Mouse (Mus musculus): Measurements from ENCODE around the gene Jup. TPM values are rescaled to one million over a fixed set of nuclear protein-coding genes. Genes with fewer than 3 reads are reported as not detected.

Gene Jup
- polyA plus RNA-seq, 1 experiment = 9.4 TPM

DNA sequence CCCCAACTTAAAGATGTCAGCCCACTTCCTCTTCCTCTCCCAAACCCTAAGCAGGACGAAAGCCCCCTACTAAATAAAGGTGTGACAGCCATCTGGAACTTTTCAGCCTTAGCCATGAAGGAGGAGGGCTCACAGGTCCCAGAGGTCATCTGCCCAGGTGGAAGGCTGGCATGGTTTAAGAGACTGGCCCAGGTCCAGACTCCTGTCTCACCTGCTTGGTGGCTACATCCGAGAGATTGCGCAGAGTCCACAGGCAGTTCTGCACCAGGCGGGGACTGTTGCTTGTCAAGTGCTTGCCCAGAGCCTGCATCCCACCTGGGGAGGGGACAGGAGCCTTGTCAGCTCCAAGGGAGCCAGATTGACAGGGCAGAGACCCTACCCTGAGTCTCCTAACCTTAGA, 18.3 kb downstream of the Jup start:
- no peak for TF ChIP-seq FLI1 (IDR thresholded peaks at IDR 0.05; ENCODE audit: low read length)
- Histone ChIP-seq H3K9me3 (no peaks in the 10 kb centered on the region), H3K4me1 (peaks cover 10% of the 10 kb centered on the region), H3K27me3 (replicated peaks) (peaks cover 33% of the 10 kb centered on the region), H3K36me3 (replicated peaks; ENCODE audit: low read length) (peaks cover 6% of the 10 kb centered on the region), H3K4me3 (replicated peaks) (no peak overlapping the region)

DNA sequence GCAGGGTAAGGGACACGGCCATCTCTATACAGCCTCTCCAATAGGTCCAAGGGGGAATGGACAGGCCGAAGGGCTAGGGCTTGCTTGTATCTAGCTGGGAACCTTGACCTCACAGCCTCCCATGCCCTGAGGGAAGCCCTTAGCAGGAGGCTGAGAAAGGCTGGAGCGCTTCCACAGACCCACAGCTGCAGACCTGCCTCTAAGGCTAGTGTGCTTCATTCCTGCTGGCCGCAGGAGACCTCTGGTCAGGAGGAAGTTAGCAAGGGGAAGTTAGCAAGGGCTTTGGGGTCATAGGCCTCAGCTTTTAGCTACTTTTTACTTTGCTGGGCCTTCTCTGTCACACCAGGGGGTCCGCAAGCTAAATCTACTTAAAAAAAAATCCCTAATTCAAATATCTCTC, 19.1 kb downstream of the Jup start:
- Histone ChIP-seq H3K36me3 (replicated peaks; ENCODE audit: low read length) (peaks cover 10% of the 10 kb centered on the region), H3K4me3 (replicated peaks) (no peak overlapping the region)

DNA sequence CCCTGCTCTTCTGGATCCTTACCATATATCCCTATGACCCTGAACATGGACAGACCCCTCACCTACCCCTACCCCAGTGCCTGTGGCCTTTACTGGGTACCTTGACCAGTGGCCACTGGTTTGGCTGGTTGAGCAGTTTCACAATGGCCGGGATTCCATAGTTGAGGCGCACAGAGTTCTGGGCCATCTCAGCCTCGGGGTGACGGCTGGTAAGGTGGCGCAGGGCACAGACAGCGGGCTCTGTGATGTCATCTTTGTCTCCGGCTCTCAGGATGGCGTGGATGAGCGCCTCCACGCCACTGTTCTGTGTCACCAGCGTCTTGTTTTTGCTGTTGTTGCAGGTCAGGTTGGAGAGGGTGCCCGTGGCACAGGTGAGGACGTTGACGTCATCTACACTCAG, 19.6 kb downstream of the Jup start:
- peaks cover 10% of the 10 kb centered on the region for H3K36me3 ChIP-seq (replicated peaks; ENCODE audit: low read length)
- peaks cover 14% of the 10 kb centered on the region for H3K4me1 ChIP-seq
- no peaks in the 10 kb centered on the region for H3K9me3 ChIP-seq
- H3K4me3 ChIP-seq (replicated peaks) = no peak overlapping the region
- H3K27me3 ChIP-seq (replicated peaks) = peaks cover 30% of the 10 kb centered on the region
- TF ChIP-seq GATA1 (IDR thresholded peaks at IDR 0.05; ENCODE audit: borderline replicate concordance, low read length) (no peak), FLI1 (IDR thresholded peaks at IDR 0.05; ENCODE audit: low read length) (no peak)

More for the DNA sequence above, 19.1 kb downstream of the Jup start:
- Histone ChIP-seq H3K9me3 (no peaks in the 10 kb centered on the region), H3K27me3 (replicated peaks) (peaks cover 34% of the 10 kb centered on the region), H3K4me1 (peaks cover 15% of the 10 kb centered on the region)
- TF ChIP-seq FLI1 (IDR thresholded peaks at IDR 0.05; ENCODE audit: low read length) (no peak), GATA1 (IDR thresholded peaks at IDR 0.05; ENCODE audit: borderline replicate concordance, low read length) (no peak)

GRCm38 (mm10) chr11:100376746-100377389, 20.7 kb downstream of the Jup start:
- no peaks in the 10 kb centered on the region for H3K9me3 ChIP-seq
- TF ChIP-seq FLI1 (IDR thresholded peaks at IDR 0.05; ENCODE audit: low read length) (no peak), GATA1 (IDR thresholded peaks at IDR 0.05; ENCODE audit: borderline replicate concordance, low read length) (no peak)
- peaks cover 32% of the 10 kb centered on the region for H3K27me3 ChIP-seq (replicated peaks)
- H3K4me3 ChIP-seq (replicated peaks) = no peak overlapping the region
- H3K36me3 ChIP-seq (replicated peaks; ENCODE audit: low read length) = peaks cover 10% of the 10 kb centered on the region
- peaks cover 11% of the 10 kb centered on the region for H3K4me1 ChIP-seq

DNA sequence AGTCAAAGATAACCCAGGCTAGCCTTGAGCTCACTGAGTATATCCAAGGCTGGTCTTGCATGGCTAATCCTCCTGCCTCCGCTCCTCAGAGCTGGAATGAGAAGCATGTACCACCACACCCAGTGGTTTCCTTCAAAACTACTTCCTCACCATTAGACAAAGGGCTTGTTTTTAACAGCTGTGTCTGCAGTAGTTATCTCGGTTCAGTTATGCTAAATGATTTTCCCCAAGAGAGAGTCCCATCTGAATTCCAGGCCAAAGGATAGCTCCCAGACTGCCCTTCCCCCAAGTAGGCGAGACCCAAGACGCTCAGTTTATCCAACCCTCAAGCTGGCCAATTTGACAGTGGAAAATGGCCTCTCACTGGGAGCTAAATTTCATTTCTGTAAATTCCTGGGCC, 21.6 kb downstream of the Jup start:
- Histone ChIP-seq H3K27me3 (replicated peaks) (peaks cover 28% of the 10 kb centered on the region), H3K36me3 (replicated peaks; ENCODE audit: low read length) (peaks cover 10% of the 10 kb centered on the region), H3K4me1 (peaks cover 14% of the 10 kb centered on the region), H3K4me3 (replicated peaks) (no peak overlapping the region), H3K9me3 (no peaks in the 10 kb centered on the region)
- TF ChIP-seq FLI1 (IDR thresholded peaks at IDR 0.05; ENCODE audit: low read length) (no peak), GATA1 (IDR thresholded peaks at IDR 0.05; ENCODE audit: borderline replicate concordance, low read length) (no peak)

DNA sequence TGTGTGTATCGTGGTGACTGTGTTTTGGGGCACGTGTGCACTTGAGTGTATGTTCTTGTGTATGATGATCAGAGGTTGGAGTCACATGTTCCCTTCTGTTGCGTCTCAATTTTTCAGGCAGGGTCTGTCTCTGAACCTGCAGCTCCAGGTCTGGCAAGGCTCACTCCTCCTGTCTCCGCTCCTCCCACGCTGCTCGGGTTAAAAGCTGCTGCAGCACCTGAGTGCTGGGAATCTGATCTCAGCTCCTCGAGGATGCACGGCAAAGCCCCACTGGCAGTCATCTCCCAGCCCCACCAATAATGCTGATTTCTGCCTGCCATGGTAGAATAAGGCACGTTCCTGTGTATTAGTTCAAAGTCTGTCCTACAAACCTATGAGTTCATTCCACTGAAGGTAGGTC, 22.4 kb downstream of the Jup start:
- peaks cover 10% of the 10 kb centered on the region for H3K36me3 ChIP-seq (replicated peaks; ENCODE audit: low read length)
- H3K9me3 ChIP-seq = no peaks in the 10 kb centered on the region
- TF ChIP-seq FLI1 (IDR thresholded peaks at IDR 0.05; ENCODE audit: low read length) (no peak), GATA1 (IDR thresholded peaks at IDR 0.05; ENCODE audit: borderline replicate concordance, low read length) (no peak)
- peaks cover 16% of the 10 kb centered on the region for H3K4me1 ChIP-seq
- H3K4me3 ChIP-seq (replicated peaks) = no peak overlapping the region
- peaks cover 29% of the 10 kb centered on the region for H3K27me3 ChIP-seq (replicated peaks)

DNA sequence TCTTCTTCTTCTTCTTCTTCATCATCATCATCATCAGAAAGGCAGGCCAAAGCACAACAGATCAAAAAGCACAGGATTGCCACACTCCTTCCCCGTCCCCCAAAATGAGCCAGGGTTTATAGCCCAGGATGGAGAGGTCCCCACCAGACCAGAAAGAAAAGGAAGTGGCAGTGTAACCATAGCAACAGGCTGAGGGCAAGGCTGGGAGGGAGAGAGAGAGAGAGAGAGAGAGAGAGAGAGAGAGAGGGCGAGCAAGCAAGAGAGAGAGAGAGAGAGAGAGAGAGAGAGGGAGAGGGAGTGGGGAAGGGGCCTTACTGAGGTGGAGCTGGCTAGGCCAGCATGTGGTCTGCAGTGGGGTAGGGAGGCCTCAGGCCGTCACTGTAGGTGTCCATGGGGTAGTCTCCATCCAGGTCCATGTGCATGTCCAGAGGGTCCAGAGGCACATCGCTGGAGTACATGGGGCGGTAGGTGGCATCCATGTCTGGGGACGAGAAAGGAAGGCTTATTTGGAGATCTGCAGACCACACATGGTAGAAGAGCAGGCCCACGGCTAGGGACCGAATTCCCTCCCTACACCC, 25.5 kb downstream of the Jup start:
- Histone ChIP-seq H3K27me3 (replicated peaks) (peaks cover 36% of the 10 kb centered on the region), H3K4me1 (peaks cover 30% of the 10 kb centered on the region), H3K4me3 (replicated peaks) (no peak overlapping the region), H3K9me3 (no peaks in the 10 kb centered on the region), H3K36me3 (replicated peaks; ENCODE audit: low read length) (peaks cover 7% of the 10 kb centered on the region)
- TF ChIP-seq GATA1 (IDR thresholded peaks at IDR 0.05; ENCODE audit: borderline replicate concordance, low read length) (no peak), FLI1 (IDR thresholded peaks at IDR 0.05; ENCODE audit: low read length) (no peak)

GRCm38 (mm10) chr11:100369822-100370221, 27.7 kb downstream of the Jup start:
- Histone ChIP-seq H3K27me3 (replicated peaks) (peaks cover 42% of the 10 kb centered on the region), H3K4me3 (replicated peaks) (no peak overlapping the region), H3K9me3 (no peaks in the 10 kb centered on the region), H3K36me3 (replicated peaks; ENCODE audit: low read length) (peaks cover 4% of the 10 kb centered on the region), H3K4me1 (peaks cover 36% of the 10 kb centered on the region)
- no peak for TF ChIP-seq FLI1 (IDR thresholded peaks at IDR 0.05; ENCODE audit: low read length)
- TF ChIP-seq GATA1 (IDR thresholded peaks at IDR 0.05; ENCODE audit: borderline replicate concordance, low read length) = no peak

DNA sequence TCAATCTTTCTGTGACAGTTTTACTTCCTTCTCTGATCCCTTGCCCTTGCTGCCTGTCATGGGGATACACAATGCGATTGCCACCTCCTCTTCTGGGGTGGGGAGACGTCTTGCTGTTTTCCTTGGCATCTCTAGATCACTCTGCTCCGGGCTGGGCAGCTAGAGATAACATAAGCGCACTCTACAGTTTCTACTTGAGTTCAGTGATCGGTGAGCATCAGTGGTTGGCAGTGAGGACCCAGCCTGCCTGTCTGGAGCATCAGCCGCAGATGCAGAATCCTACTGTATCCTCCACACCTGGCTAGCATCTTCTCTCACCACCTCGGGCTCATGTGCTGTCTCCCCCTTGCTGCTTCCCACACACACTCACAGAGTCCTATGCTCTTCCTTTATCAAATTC, 28.4 kb downstream of the Jup start:
- H3K36me3 ChIP-seq (replicated peaks; ENCODE audit: low read length) = peaks cover 2% of the 10 kb centered on the region
- no peaks in the 10 kb centered on the region for H3K9me3 ChIP-seq
- no peak overlapping the region for H3K4me3 ChIP-seq (replicated peaks)
- TF ChIP-seq FLI1 (IDR thresholded peaks at IDR 0.05; ENCODE audit: low read length) (no peak), GATA1 (IDR thresholded peaks at IDR 0.05; ENCODE audit: borderline replicate concordance, low read length) (no peak)
- peaks cover 34% of the 10 kb centered on the region for H3K4me1 ChIP-seq
- peaks cover 46% of the 10 kb centered on the region for H3K27me3 ChIP-seq (replicated peaks)

GRCm38 (mm10) chr11:100362979-100363562, 34.5 kb downstream of the Jup start:
- Histone ChIP-seq H3K4me3 (replicated peaks) (no peak overlapping the region), H3K9me3 (no peaks in the 10 kb centered on the region), H3K36me3 (replicated peaks; ENCODE audit: low read length) (no peaks in the 10 kb centered on the region), H3K4me1 (peaks cover 16% of the 10 kb centered on the region), H3K27me3 (replicated peaks) (peaks cover 64% of the 10 kb centered on the region)
- TF ChIP-seq FLI1 (IDR thresholded peaks at IDR 0.05; ENCODE audit: low read length) (no peak), GATA1 (IDR thresholded peaks at IDR 0.05; ENCODE audit: borderline replicate concordance, low read length) (no peak)
